Mouse (Mus musculus) stomach, postnatal 0 days (tissue): ENCODE measurements around the gene Nrl. TPM values are rescaled to one million over a fixed set of nuclear protein-coding genes. Genes with fewer than 3 reads are reported as not detected.
A peak's percentile ranks its signal among the peaks of the same experiment; 100 is the strongest.

Experiments used
- ATAC-seq: fragments of 200-750 bp; cut with Nextera tagmentation; 2 replicates; pipeline ENCODE4 v1.8.0; 2017; ENCODE audit not compliant: low FRiP score, low TSS enrichment
- DNase-seq: peaks from one replicate; pipeline ENCODE4 v3.0.0-alpha.2; 2016; ENCODE audit warnings: low spot score
- H3K27ac ChIP-seq: fragments of 300-500 bp; sonication (generic); replicated peaks from 2 replicates; pipeline ENCODE4 v1.5.1; 2014; ENCODE audit warnings: mild to moderate bottlenecking, control low read depth
- H3K27me3 ChIP-seq: fragments of 300-500 bp; sonication (generic); 2 replicates; pipeline ENCODE4 v1.6.1; 2014; ENCODE audit warnings: low read length; ENCODE audit not compliant: control insufficient read depth, insufficient read depth
- H3K36me3 ChIP-seq: fragments of 300-500 bp; sonication (generic); 2 replicates; pipeline ENCODE4 v1.6.1; 2014; ENCODE audit warnings: low read length, mixed read lengths; ENCODE audit not compliant: control insufficient read depth, insufficient read depth
- H3K4me1 ChIP-seq: fragments of 300-500 bp; sonication (generic); replicated peaks from 2 replicates; pipeline ENCODE4 v1.6.1; 2014; ENCODE audit warnings: antibody characterized with exemption; ENCODE audit not compliant: control insufficient read depth, insufficient read depth
- H3K4me2 ChIP-seq: fragments of 300-500 bp; sonication (generic); replicated peaks from 2 replicates; pipeline ENCODE4 v1.6.1; 2014; ENCODE audit warnings: low read depth, mild to moderate bottlenecking, control low read depth, moderate library complexity
- H3K4me3 ChIP-seq: fragments of 300-500 bp; sonication (generic); 2 replicates; pipeline ENCODE4 v1.5.1; 2014; ENCODE audit warnings: low read depth, low read length, control low read depth
- H3K9ac ChIP-seq: fragments of 300-500 bp; sonication (generic); 2 replicates; pipeline ENCODE4 v1.6.1; 2014; ENCODE audit warnings: mild to moderate bottlenecking, low read length, control low read depth, mixed read lengths
- H3K9me3 ChIP-seq: fragments of 300-500 bp; sonication (generic); 2 replicates; pipeline ENCODE4 v1.6.1; 2016; ENCODE audit warnings: low read length; ENCODE audit not compliant: control insufficient read depth
- CTCF ChIP-seq: IDR thresholded peaks from 2 replicates; pipeline ENCODE4 v1.5.1; 2016; ENCODE audit warnings: antibody characterized with exemption, low read depth, mild to moderate bottlenecking, moderate library complexity
- EP300 ChIP-seq: optimal IDR thresholded peaks from 2 replicates; pipeline ENCODE3; 2016; ENCODE audit warnings: antibody characterized with exemption
- WGBS: fragments of 180-500 bp; shearing (Covaris S2); extraction: QIAGEN DNeasy Blood & Tissue Kit; methylation state at CpG from one replicate; pipeline ENCODE4 v1.1.7; 2014; 5-methylcytosine and 5-hydroxymethylcytosine counted together
- polyA plus RNA-seq: library from polyadenylated mRNA; unstranded; fragments of >200 nt; fragmentation: Nextera tagmentation; extraction: Ambion mirVana; gene quantifications from 2 replicates; pipeline ENCODE4 v1.2.1, GENCODE M21; 2015

Nrl gene
- polyA plus RNA-seq, result 0.11 TPM in 1 of 2 replicates, not detected in the other

DNA sequence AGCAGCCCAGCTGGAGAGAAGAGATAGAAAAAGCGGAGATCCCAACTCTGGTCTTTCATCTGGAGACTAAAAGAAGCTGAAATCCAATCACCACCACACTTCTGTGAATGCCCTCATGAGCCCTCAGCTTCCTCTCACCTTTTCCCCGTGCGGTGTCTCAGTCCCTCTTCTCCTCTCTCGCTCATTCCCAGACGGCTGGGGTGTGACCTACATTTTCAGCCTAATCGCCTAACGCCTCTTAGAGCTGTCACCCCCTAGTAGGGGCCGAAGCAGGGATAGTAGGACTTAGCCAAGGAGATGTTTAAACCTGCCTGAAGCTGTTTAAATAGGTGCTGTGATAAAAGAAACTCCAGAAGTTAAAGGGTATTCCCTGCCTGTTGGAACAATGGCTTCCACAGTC lies at the start of gene Nrl:
Gene Nrl (minus strand): TSS at position 197 of the 400 bp plus-strand sequence.
- H3K9me3 ChIP-seq, result no peaks in the 10 kb centered on the region
- ATAC-seq (no peak), DNase-seq (no peak)
- no peak for TF ChIP-seq EP300
- H3K27ac ChIP-seq, result no peak within 1 kb of the TSS
- H3K4me2 ChIP-seq, result no peak within 1 kb of the TSS
- no peak within 1 kb of the TSS for H3K4me3 ChIP-seq
- no peaks in the 10 kb centered on the region for H3K4me1 ChIP-seq
- no peak within 1 kb of the TSS for H3K9ac ChIP-seq
- no peaks in the 10 kb centered on the region for H3K36me3 ChIP-seq
- no peaks in the 10 kb centered on the region for H3K27me3 ChIP-seq
- 17% methylated on average over 8 of the region's 8 CpGs for WGBS

DNA sequence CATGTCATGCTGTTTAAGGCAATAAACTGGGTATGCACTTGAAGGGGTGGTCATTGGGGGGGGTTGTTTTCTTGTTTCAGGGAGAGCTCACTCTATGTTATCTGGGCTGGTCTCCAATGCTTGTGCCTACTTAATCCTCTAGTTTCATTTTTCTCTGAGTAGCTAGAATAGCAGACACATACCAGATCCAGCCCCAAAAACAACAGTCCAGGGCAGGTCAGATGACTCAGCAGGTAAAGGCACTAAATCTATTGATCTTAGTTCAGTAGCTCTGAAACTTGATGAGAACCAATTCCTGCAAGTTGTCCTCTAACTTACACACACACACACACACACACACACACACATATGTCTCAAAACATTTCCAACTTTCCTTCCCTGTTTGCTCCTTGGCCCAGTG lies 47.0 kb upstream of the Nrl start:
- TF ChIP-seq EP300, result no peak
- TF ChIP-seq CTCF, result no peak
- no peaks in the 10 kb centered on the region for H3K4me1 ChIP-seq
- DNase-seq, result no peak
- no peaks in the 10 kb centered on the region for H3K9me3 ChIP-seq
- H3K36me3 ChIP-seq, result peaks cover 15% of the 10 kb centered on the region
- ATAC-seq, result no peak
- H3K4me2 ChIP-seq, result no peak overlapping the region
- no peak overlapping the region for H3K27ac ChIP-seq
- H3K27me3 ChIP-seq, result no peaks in the 10 kb centered on the region
- H3K4me3 ChIP-seq, result no peak overlapping the region
- no peak overlapping the region for H3K9ac ChIP-seq

DNA sequence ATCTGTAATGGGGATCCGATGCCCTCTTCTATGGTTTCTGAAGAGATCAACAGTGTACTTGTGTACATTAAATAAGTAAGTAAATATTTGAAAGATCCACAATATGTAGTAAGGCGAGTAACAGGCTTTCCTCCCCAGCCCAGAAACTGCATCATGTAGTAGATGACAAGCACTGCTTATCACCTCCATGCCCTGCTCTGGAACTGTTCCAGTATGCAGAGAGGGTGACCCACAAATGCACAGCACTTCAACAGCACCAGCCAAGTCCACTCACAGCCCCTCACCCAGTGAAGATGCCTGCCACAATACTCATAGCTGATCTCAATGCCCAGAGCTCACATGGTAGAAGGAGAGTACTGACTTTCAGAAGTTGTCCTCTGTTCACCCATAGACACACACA lies 45.8 kb upstream of the Nrl start:
- DNase-seq, result no peak
- Histone ChIP-seq H3K27ac (no peak overlapping the region), H3K4me1 (no peaks in the 10 kb centered on the region), H3K4me3 (no peak overlapping the region), H3K9ac (no peak overlapping the region), H3K27me3 (no peaks in the 10 kb centered on the region), H3K9me3 (no peaks in the 10 kb centered on the region), H3K36me3 (peaks cover 19% of the 10 kb centered on the region), H3K4me2 (no peak overlapping the region)
- TF ChIP-seq EP300 (no peak), CTCF (no peak)
- ATAC-seq, result no peak
- WGBS, result 69% methylated on average over 2 of the region's 2 CpGs

DNA sequence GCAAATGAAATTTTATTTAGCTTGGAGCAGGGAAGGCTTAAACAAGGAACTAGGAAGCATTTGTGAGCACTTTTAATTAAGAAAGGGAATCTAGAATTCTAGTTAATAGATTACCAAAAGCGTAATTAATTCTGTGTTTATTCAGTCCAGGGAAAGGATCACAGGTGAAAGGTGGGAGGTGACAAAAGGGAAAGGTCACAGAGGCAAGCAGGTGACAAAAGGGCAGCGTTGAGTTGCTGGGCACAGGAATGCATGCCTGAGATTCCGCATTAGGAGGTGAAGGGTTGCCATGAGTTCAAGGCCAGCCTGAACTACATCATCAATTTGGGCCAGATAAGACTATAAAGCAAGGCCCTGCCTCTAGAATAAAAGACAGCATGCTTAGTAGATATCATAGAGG lies 42.7 kb upstream of the Nrl start:
- WGBS, result 69% methylated on average over 3 of the region's 3 CpGs

DNA sequence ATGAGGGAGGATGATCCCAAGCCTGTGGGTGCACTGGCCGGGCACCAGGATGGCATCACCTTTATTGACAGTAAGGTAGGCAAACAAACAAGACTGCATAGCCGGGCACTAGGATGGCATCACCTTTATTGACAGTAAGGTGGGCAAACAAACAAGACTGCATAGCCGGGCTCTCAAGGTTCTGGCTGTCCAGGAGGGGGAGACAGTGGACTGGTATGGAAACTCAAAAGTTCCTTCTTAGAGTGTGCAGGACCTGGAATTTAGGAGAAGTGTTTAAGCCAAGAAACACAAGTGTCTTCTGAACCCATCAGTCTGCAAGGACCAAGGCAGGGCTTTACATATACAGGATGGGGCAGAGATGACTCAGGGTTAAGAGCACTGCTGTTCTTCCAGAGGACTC lies 41.0 kb upstream of the Nrl start:
- Histone ChIP-seq H3K27ac (no peak overlapping the region), H3K4me3 (no peak overlapping the region), H3K36me3 (peaks cover 31% of the 10 kb centered on the region), H3K4me1 (peaks cover 4% of the 10 kb centered on the region; the same call in 1 of the 2 replicates), H3K9me3 (no peaks in the 10 kb centered on the region), H3K9ac (no peak overlapping the region), H3K4me2 (no peak overlapping the region), H3K27me3 (no peaks in the 10 kb centered on the region)
- no peak for TF ChIP-seq EP300
- TF ChIP-seq CTCF, result peak; percentile 53
- ATAC-seq (no peak), DNase-seq (no peak)
- WGBS, result 72% methylated on average over 3 of the region's 3 CpGs

More for the DNA sequence above, 42.7 kb upstream of the Nrl start:
- Histone ChIP-seq H3K9ac (no peak overlapping the region), H3K36me3 (peaks cover 31% of the 10 kb centered on the region), H3K4me1 (no peaks in the 10 kb centered on the region), H3K4me2 (no peak overlapping the region), H3K27me3 (no peaks in the 10 kb centered on the region), H3K27ac (no peak overlapping the region), H3K9me3 (no peaks in the 10 kb centered on the region), H3K4me3 (no peak overlapping the region)
- DNase-seq, result no peak
- TF ChIP-seq EP300 (no peak), CTCF (no peak)
- ATAC-seq, result no peak

DNA sequence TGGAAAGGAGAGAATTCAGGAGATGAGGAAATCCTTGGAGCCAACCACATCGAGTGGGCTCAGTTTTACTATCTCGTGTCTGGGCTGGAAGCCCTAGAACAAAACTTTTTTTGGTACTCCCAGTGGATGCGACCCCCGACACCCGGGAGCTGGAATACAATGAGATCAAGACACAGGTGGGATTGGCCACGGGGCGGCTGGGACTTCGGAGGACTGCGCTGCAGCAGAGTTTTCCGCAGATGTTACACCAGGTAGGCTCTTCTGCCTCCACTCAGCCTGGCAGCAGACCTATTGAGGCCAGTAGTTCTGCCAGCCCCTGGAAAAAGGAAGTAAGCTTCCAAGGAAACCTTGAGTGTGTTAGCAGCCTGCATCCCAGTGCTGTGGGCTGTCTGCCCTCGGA lies 38.5 kb upstream of the Nrl start:
- no peak overlapping the region for H3K4me2 ChIP-seq

More for the DNA sequence above, 38.5 kb upstream of the Nrl start:
- 91% methylated on average over 11 of the region's 11 CpGs for WGBS
- no peak for DNase-seq
- Histone ChIP-seq H3K27me3 (no peaks in the 10 kb centered on the region), H3K4me1 (peaks cover 4% of the 10 kb centered on the region; the same call in 1 of the 2 replicates), H3K9ac (no peak overlapping the region), H3K4me3 (no peak overlapping the region), H3K9me3 (no peaks in the 10 kb centered on the region), H3K27ac (no peak overlapping the region), H3K36me3 (peaks cover 25% of the 10 kb centered on the region)
- TF ChIP-seq CTCF (no peak), EP300 (no peak)
- no peak for ATAC-seq
